Mouse (Mus musculus): ENCODE measurements around the gene Hoxa6. TPM values are rescaled to one million over a fixed set of nuclear protein-coding genes. Genes with fewer than 3 reads are reported as not detected.

Gene Hoxa6
- polyA plus RNA-seq, 1 experiment, result not detected

DNA sequence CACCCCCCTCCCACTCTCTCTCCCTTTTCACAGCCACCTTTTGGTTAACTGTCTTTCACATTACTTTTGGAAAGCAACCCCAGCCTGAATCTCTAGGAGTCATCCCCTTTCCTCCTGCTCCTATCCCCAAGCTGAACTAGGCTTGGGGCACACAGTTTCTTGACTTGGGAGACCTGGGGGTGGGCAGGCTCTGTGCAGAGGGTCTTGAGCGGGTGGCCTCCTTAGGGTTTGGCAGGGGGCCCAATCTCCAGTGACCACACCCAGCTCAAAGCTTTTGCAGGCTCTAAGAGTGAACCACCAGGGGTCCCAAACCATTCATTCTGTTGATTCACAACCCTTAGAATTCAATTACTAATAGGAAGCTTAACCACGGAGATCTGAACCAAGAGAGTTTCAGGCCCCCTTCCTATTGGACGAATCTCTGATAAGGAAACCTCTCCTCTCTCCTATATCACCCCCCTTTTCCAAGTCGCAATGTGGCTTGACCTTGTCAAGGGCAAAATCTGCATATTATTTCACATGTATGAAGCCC is 34.3 kb upstream of the Hoxa6 start:
- H3K27ac ChIP-seq (ENCODE audit: insufficient read depth, low read length), result no peak overlapping the region
- no peak for TF ChIP-seq CTCF (IDR thresholded peaks at IDR 0.05; ENCODE audit: low read depth, low read length)
- no peak for TF ChIP-seq POLR2A (IDR thresholded peaks at IDR 0.05; ENCODE audit: insufficient read depth, low read length)
- no peak for TF ChIP-seq EP300 (IDR thresholded peaks at IDR 0.05; ENCODE audit: insufficient read depth, low read depth, low read length)

DNA sequence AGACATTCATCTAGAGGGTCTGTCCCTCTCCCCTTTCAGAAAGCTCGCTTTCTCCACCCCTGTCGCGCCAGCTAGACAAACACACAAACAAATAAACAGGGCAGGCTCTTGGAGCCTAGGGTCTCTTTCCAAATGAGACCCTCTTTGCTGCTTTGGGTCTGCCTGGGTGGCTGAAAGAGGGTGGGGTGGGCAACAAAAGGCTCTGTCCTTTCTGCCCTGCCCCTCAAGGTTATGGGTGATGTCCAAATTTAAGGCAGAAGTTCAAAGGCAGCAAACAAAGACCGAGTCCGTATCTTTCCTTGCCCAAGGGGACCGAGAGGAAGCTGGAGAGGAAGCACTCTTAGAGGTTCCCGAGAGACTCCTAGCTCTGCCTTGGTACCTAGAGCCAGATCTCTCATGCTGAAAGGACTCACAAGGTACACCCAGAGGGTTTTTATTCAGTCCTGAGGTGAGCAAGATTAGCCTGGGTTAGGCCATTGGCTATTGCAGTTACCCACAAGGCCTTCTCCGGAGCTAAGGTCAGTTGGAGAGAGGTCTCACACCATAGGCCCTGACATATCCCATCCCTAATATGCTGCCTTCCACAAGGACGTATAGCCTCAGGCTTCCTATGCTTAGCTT is 32.6 kb upstream of the Hoxa6 start:
- Histone ChIP-seq H3K27me3 (ENCODE audit: control insufficient read depth, insufficient read depth, low read length, poor library complexity, severe bottlenecking) (peaks cover 61% of the 10 kb centered on the region), H3K36me3 (ENCODE audit: control insufficient read depth, insufficient read depth, low read length, poor library complexity, severe bottlenecking) (no peaks in the 10 kb centered on the region), H3K4me1 (ENCODE audit: control insufficient read depth, insufficient read depth, low read length) (no peaks in the 10 kb centered on the region), H3K9ac (ENCODE audit: low read depth, poor library complexity, severe bottlenecking) (no peak overlapping the region), H3K4me3 (ENCODE audit: low read depth, low read length) (no peak overlapping the region), H3K9me3 (replicated peaks; ENCODE audit: control insufficient read depth, insufficient read depth, low read length, poor library complexity, severe bottlenecking) (no peaks in the 10 kb centered on the region), H3K27ac (ENCODE audit: insufficient read depth, low read length) (no peak overlapping the region)
- TF ChIP-seq EP300 (IDR thresholded peaks at IDR 0.05; ENCODE audit: insufficient read depth, low read depth, low read length), result no peak
- TF ChIP-seq CTCF (IDR thresholded peaks at IDR 0.05; ENCODE audit: low read depth, low read length), result no peak
- TF ChIP-seq POLR2A (IDR thresholded peaks at IDR 0.05; ENCODE audit: insufficient read depth, low read length), result no peak

More for the DNA sequence above, 34.3 kb upstream of the Hoxa6 start:
- H3K36me3 ChIP-seq (ENCODE audit: control insufficient read depth, insufficient read depth, low read length, poor library complexity, severe bottlenecking), result no peaks in the 10 kb centered on the region
- no peaks in the 10 kb centered on the region for H3K9me3 ChIP-seq (replicated peaks; ENCODE audit: control insufficient read depth, insufficient read depth, low read length, poor library complexity, severe bottlenecking)
- H3K4me1 ChIP-seq (ENCODE audit: control insufficient read depth, insufficient read depth, low read length), result no peaks in the 10 kb centered on the region
- H3K27me3 ChIP-seq (ENCODE audit: control insufficient read depth, insufficient read depth, low read length, poor library complexity, severe bottlenecking), result peaks cover 55% of the 10 kb centered on the region
- H3K9ac ChIP-seq (ENCODE audit: low read depth, poor library complexity, severe bottlenecking), result no peak overlapping the region
- no peak overlapping the region for H3K4me3 ChIP-seq (ENCODE audit: low read depth, low read length)

DNA sequence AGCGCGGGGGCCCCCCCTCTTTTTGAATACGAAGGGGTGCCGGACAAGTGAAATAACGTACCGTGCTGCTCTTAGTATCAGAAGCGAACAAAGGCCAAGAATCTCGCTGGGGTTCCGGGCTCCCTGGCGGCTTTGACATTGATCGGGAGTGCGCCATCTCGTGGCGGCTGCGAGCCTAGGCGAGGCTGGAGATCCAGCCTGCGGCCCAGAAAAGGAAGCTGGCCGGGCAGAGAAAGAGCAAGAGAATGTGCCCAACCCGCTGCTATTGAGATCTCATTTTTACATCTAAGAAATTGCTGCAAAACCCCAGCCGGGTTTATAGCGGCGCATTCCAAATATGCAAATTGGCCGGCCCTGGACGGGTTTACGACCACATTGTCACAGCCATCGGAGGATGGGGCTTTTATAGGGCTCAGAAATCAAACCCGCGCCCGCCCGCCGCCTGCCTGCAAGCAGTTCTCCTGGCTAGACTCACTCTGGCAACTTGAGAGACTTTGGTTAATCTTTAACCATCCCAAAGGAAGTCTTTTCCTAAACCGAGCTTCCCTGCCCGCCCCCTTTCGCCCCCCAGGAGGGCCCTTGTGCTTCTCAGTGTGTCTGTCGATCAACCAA is 32.0 kb upstream of the Hoxa6 start, which contains the start of gene Hoxa10:
Hoxa10 (minus strand) TSS at position 466 of the 612 bp plus-strand sequence.
- Histone ChIP-seq H3K9me3 (replicated peaks; ENCODE audit: control insufficient read depth, insufficient read depth, low read length, poor library complexity, severe bottlenecking) (no peaks in the 10 kb centered on the region), H3K4me3 (ENCODE audit: low read depth, low read length) (peak within 1 kb of the TSS; percentile 16; the same call in 1 of the 2 replicates), H3K4me1 (ENCODE audit: control insufficient read depth, insufficient read depth, low read length) (no peaks in the 10 kb centered on the region), H3K9ac (ENCODE audit: low read depth, poor library complexity, severe bottlenecking) (no peak within 1 kb of the TSS), H3K27ac (ENCODE audit: insufficient read depth, low read length) (no peak within 1 kb of the TSS), H3K36me3 (ENCODE audit: control insufficient read depth, insufficient read depth, low read length, poor library complexity, severe bottlenecking) (no peaks in the 10 kb centered on the region), H3K27me3 (ENCODE audit: control insufficient read depth, insufficient read depth, low read length, poor library complexity, severe bottlenecking) (peaks cover 61% of the 10 kb centered on the region)
- no peak for TF ChIP-seq EP300 (IDR thresholded peaks at IDR 0.05; ENCODE audit: insufficient read depth, low read depth, low read length)
- peak; percentile 80 for TF ChIP-seq CTCF (IDR thresholded peaks at IDR 0.05; ENCODE audit: low read depth, low read length)

DNA sequence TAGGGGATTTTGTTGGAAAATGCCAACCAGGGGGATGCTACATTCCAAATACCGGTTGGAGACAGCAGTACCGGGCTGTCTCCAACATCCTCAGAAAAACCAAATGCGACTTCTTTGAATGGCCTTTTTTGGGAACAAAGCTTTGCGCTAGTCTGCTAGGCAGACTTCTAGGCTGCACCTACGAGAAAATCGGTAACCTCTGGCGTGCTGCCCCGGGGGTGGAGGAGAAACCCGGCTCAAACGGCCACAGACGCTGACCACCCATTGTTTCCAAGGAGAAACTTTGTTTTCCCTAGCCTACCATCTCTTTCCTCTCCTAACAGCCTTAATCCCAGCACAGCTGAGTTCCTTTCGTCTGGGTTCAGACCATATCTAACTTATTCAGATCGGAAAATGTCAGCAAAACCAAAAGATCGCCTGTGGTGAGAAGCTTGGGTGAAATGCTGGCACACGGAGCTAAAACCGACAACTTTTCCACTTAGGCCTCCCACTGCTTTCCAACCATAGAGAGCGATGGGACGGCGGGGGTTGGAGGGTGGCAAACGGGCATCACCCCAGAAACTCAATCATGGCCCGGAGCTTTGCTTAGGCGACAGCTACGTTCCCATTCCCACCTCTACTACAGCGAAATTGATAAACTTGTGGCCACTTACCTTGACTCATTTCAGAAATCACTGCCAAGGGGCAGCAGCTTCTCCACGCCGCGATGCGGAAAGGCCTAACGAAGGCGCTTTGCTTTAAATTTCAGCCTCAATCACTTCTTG is 31.3 kb upstream of the Hoxa6 start:
- Histone ChIP-seq H3K4me1 (ENCODE audit: control insufficient read depth, insufficient read depth, low read length) (no peaks in the 10 kb centered on the region), H3K27me3 (ENCODE audit: control insufficient read depth, insufficient read depth, low read length, poor library complexity, severe bottlenecking) (peaks cover 59% of the 10 kb centered on the region), H3K27ac (ENCODE audit: insufficient read depth, low read length) (no peak overlapping the region), H3K9me3 (replicated peaks; ENCODE audit: control insufficient read depth, insufficient read depth, low read length, poor library complexity, severe bottlenecking) (no peaks in the 10 kb centered on the region), H3K9ac (ENCODE audit: low read depth, poor library complexity, severe bottlenecking) (no peak overlapping the region), H3K36me3 (ENCODE audit: control insufficient read depth, insufficient read depth, low read length, poor library complexity, severe bottlenecking) (no peaks in the 10 kb centered on the region), H3K4me3 (ENCODE audit: low read depth, low read length) (peak overlapping the region; percentile 12; the same call in 1 of the 2 replicates)
- no peak for TF ChIP-seq CTCF (IDR thresholded peaks at IDR 0.05; ENCODE audit: low read depth, low read length)
- TF ChIP-seq POLR2A (IDR thresholded peaks at IDR 0.05; ENCODE audit: insufficient read depth, low read length), result no peak
- TF ChIP-seq EP300 (IDR thresholded peaks at IDR 0.05; ENCODE audit: insufficient read depth, low read depth, low read length), result no peak

DNA sequence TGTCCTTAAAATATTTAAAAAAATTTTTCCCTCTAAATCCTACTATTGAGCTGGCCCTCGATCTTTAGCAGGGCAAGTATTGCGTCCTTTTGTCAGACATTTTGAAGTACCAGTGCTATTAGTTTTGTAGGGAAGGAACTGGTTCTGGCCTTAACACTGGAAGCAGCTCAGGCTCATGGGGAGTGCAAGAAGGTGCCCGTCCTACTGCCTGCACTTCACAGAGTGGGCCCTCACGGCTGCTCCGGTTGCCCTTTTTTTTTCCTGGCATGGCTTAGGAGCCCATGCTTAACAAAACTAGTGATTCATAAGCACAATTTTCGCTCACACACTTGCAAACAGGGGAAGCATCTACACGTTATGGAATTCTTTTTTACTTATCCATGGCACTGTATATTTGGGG is 30.5 kb upstream of the Hoxa6 start:
- no peaks in the 10 kb centered on the region for H3K9me3 ChIP-seq (replicated peaks; ENCODE audit: control insufficient read depth, insufficient read depth, low read length, poor library complexity, severe bottlenecking)

More for the DNA sequence above, 30.5 kb upstream of the Hoxa6 start:
- Histone ChIP-seq H3K9ac (ENCODE audit: low read depth, poor library complexity, severe bottlenecking) (no peak overlapping the region), H3K4me3 (ENCODE audit: low read depth, low read length) (no peak overlapping the region), H3K27ac (ENCODE audit: insufficient read depth, low read length) (no peak overlapping the region), H3K36me3 (ENCODE audit: control insufficient read depth, insufficient read depth, low read length, poor library complexity, severe bottlenecking) (no peaks in the 10 kb centered on the region), H3K4me1 (ENCODE audit: control insufficient read depth, insufficient read depth, low read length) (no peaks in the 10 kb centered on the region), H3K27me3 (ENCODE audit: control insufficient read depth, insufficient read depth, low read length, poor library complexity, severe bottlenecking) (peaks cover 62% of the 10 kb centered on the region)
- no peak for TF ChIP-seq EP300 (IDR thresholded peaks at IDR 0.05; ENCODE audit: insufficient read depth, low read depth, low read length)
- no peak for TF ChIP-seq CTCF (IDR thresholded peaks at IDR 0.05; ENCODE audit: low read depth, low read length)
- TF ChIP-seq POLR2A (IDR thresholded peaks at IDR 0.05; ENCODE audit: insufficient read depth, low read length), result no peak

Data from ES-Bruce4 (cell line).